Mouse (Mus musculus) small intestine, adult 2 months (tissue): ENCODE data around the gene Ablim1.

Experiments used
- CTCF ChIP-seq: fragments of 200-500 bp; IDR thresholded peaks from 2 replicates; pipeline ENCODE4 v1.5.1; 2012; ENCODE audit warnings: low read depth, mild to moderate bottlenecking, control low read depth, inconsistent platforms, low read length, moderate library complexity, mixed read lengths; ENCODE audit not compliant: insufficient replicate concordance, insufficient read length; ENCODE audit errors: extremely low read depth
- POLR2A ChIP-seq: fragments of 200-500 bp; IDR thresholded peaks from 2 replicates; pipeline ENCODE4 v1.6.1; 2012; ENCODE audit warnings: low read depth, mild to moderate bottlenecking, control low read depth, inconsistent platforms, low read length, moderate library complexity

GRCm38 (mm10) chr19:57349096-57349495 lies 34.4 kb upstream of the Ablim1 start:
- TF ChIP-seq POLR2A (no peak), CTCF (no peak)
